Mouse (Mus musculus): Measurements from ENCODE around the gene Bckdhb. TPM values are rescaled to one million over a fixed set of nuclear protein-coding genes. Genes with fewer than 3 reads are reported as not detected.

Gene Bckdhb
- polyA plus RNA-seq, 2 experiments: 14.1 to 24.1 TPM

- ATAC-seq (ENCODE audit: insufficient read depth) (no peak), DNase-seq (ENCODE audit: low read depth in 3 of 3, low spot score in 3 of 3) (no peak)
- Histone ChIP-seq H3K36me3 (replicated peaks; ENCODE audit: control insufficient read depth, insufficient read depth, low read depth) (no peaks in the 10 kb centered on the region), H3K27me3 (ENCODE audit: control insufficient read depth, insufficient read depth, low read length) (no peaks in the 10 kb centered on the region), H3K4me1 (replicated peaks; ENCODE audit: control insufficient read depth in 2 of 2, insufficient read depth in 2 of 2, low read length in 1 of 2) (no peaks in the 10 kb centered on the region), H3K4me3 (ENCODE audit: insufficient read depth in 1 of 2, low read depth in 2 of 2, low read length in 2 of 2) (no peak overlapping the region), H3K9me3 (ENCODE audit: control insufficient read depth, low read length) (no peaks in the 10 kb centered on the region), H3K4me2 (ENCODE audit: low read depth) (no peak overlapping the region), H3K27ac (no peak overlapping the region), H3K9ac (replicated peaks) (no peak overlapping the region)
- TF ChIP-seq EP300 (IDR thresholded peaks at IDR 0.05; ENCODE audit: low read depth): no peak
- TF ChIP-seq CTCF (IDR thresholded peaks at IDR 0.05; ENCODE audit: low read depth): no peak
- WGBS (ENCODE audit: insufficient replicate concordance): 80% methylated on average over 3 of the region's 3 CpGs
Observed at GRCm38 (mm10) chr9:83940016-83940415, 15.1 kb downstream of the Bckdhb start.

GRCm38 (mm10) chr9:83940537-83941363 lies 15.8 kb downstream of the Bckdhb start:
- no peaks in the 10 kb centered on the region for H3K9me3 ChIP-seq (ENCODE audit: control insufficient read depth, low read length)
- no peak overlapping the region for H3K27ac ChIP-seq
- no peaks in the 10 kb centered on the region for H3K4me1 ChIP-seq (replicated peaks; ENCODE audit: control insufficient read depth in 2 of 2, insufficient read depth in 2 of 2, low read length in 1 of 2)
- no peak overlapping the region for H3K4me2 ChIP-seq (ENCODE audit: low read depth)
- H3K36me3 ChIP-seq (replicated peaks; ENCODE audit: control insufficient read depth, insufficient read depth, low read depth): no peaks in the 10 kb centered on the region
- TF ChIP-seq CTCF (IDR thresholded peaks at IDR 0.05; ENCODE audit: low read depth) (no peak), EP300 (IDR thresholded peaks at IDR 0.05; ENCODE audit: low read depth) (no peak)
- no peak for DNase-seq (ENCODE audit: low read depth in 3 of 3, low spot score in 3 of 3)
- ATAC-seq (ENCODE audit: insufficient read depth): no peak
- H3K27me3 ChIP-seq (ENCODE audit: control insufficient read depth, insufficient read depth, low read length): no peaks in the 10 kb centered on the region
- 63% methylated on average over 9 of the region's 9 CpGs for WGBS (ENCODE audit: insufficient replicate concordance)
- H3K4me3 ChIP-seq (ENCODE audit: insufficient read depth in 1 of 2, low read depth in 2 of 2, low read length in 2 of 2): no peak overlapping the region
- H3K9ac ChIP-seq (replicated peaks): no peak overlapping the region

- no peak overlapping the region for H3K27ac ChIP-seq
- peaks cover 0 to 2% of the 10 kb centered on the region in 2 experiments; a peak in 1 of 4 replicates for H3K4me1 ChIP-seq (replicated peaks; ENCODE audit: control insufficient read depth in 2 of 2, insufficient read depth in 2 of 2, low read length in 1 of 2)
- no peak for DNase-seq (ENCODE audit: low read depth in 3 of 3, low spot score in 3 of 3)
- no peaks in the 10 kb centered on the region for H3K27me3 ChIP-seq (ENCODE audit: control insufficient read depth, insufficient read depth, low read length)
- H3K4me2 ChIP-seq (ENCODE audit: low read depth): no peak overlapping the region
- no peak overlapping the region for H3K9ac ChIP-seq (replicated peaks)
- no peaks in the 10 kb centered on the region for H3K36me3 ChIP-seq (replicated peaks; ENCODE audit: control insufficient read depth, insufficient read depth, low read depth)
- no peak overlapping the region for H3K4me3 ChIP-seq (ENCODE audit: insufficient read depth in 1 of 2, low read depth in 2 of 2, low read length in 2 of 2)
- no peak for ATAC-seq (ENCODE audit: insufficient read depth)
- 53% methylated on average over 4 of the region's 4 CpGs for WGBS (ENCODE audit: insufficient replicate concordance)
- TF ChIP-seq EP300 (IDR thresholded peaks at IDR 0.05; ENCODE audit: low read depth) (no peak), CTCF (IDR thresholded peaks at IDR 0.05; ENCODE audit: low read depth) (no peak)
- no peaks in the 10 kb centered on the region for H3K9me3 ChIP-seq (ENCODE audit: control insufficient read depth, low read length)
Observed at GRCm38 (mm10) chr9:83951336-83951735, 26.4 kb downstream of the Bckdhb start.

- no peak overlapping the region for H3K4me3 ChIP-seq (ENCODE audit: insufficient read depth in 1 of 2, low read depth in 2 of 2, low read length in 2 of 2)
- no peaks in the 10 kb centered on the region for H3K36me3 ChIP-seq (replicated peaks; ENCODE audit: control insufficient read depth, insufficient read depth, low read depth)
- TF ChIP-seq EP300 (IDR thresholded peaks at IDR 0.05; ENCODE audit: low read depth) (no peak), CTCF (IDR thresholded peaks at IDR 0.05; ENCODE audit: low read depth) (peak; percentile 86)
- peak; percentile 53; the same call in 1 of the 2 replicates for ATAC-seq (ENCODE audit: insufficient read depth)
- no peak overlapping the region for H3K4me2 ChIP-seq (ENCODE audit: low read depth)
- H3K27ac ChIP-seq: no peak overlapping the region
- no peaks in the 10 kb centered on the region for H3K27me3 ChIP-seq (ENCODE audit: control insufficient read depth, insufficient read depth, low read length)
- H3K9ac ChIP-seq (replicated peaks): no peak overlapping the region
- H3K4me1 ChIP-seq (replicated peaks; ENCODE audit: control insufficient read depth in 2 of 2, insufficient read depth in 2 of 2, low read length in 1 of 2): no peaks in the 10 kb centered on the region
- H3K9me3 ChIP-seq (ENCODE audit: control insufficient read depth, low read length): no peaks in the 10 kb centered on the region
- peak; percentile 28 to 38 (median 37) for DNase-seq (ENCODE audit: low read depth in 3 of 3, low spot score in 3 of 3)
- WGBS (ENCODE audit: insufficient replicate concordance): 39% methylated on average over 15 of the region's 15 CpGs
Observed at GRCm38 (mm10) chr9:83956632-83957314, 31.8 kb downstream of the Bckdhb start.

Measured in liver, embryonic 14.5 days (tissue).